Mouse (Mus musculus) MN1 (cell line): ENCODE results near the gene Slc31a1.

Experiments
- DNase-seq: peaks from one replicate; pipeline ENCODE4 v3.0.0-alpha.2; 2016; ENCODE audit warnings: low spot score

Slc31a1 gene

GRCm38 (mm10) chr4:62362437-62362836 lies 1.9 kb downstream of the Slc31a1 start:
- DNase-seq = no peak

GRCm38 (mm10) chr4:62364299-62364698 lies 3.8 kb downstream of the Slc31a1 start:
- no peak for DNase-seq

- no peak for DNase-seq
These were observed 5.8 kb downstream of the Slc31a1 start for GRCm38 (mm10) chr4:62366291-62366690.

GRCm38 (mm10) chr4:62367586-62367985 lies 7.1 kb downstream of the Slc31a1 start:
- no peak for DNase-seq

- DNase-seq = no peak
These were observed 8.6 kb downstream of the Slc31a1 start for GRCm38 (mm10) chr4:62369091-62369490.

GRCm38 (mm10) chr4:62372410-62372809 lies 11.9 kb downstream of the Slc31a1 start:
- no peak for DNase-seq

GRCm38 (mm10) chr4:62372818-62373520 lies 12.4 kb downstream of the Slc31a1 start:
- DNase-seq = no peak

- DNase-seq = no peak
These were observed 13.1 kb downstream of the Slc31a1 start for GRCm38 (mm10) chr4:62373668-62374067.

- DNase-seq = no peak
These were observed 13.8 kb downstream of the Slc31a1 start for GRCm38 (mm10) chr4:62374342-62374741.

GRCm38 (mm10) chr4:62376123-62376522 lies 15.6 kb downstream of the Slc31a1 start:
- DNase-seq = no peak

- no peak for DNase-seq
These were observed 19.3 kb downstream of the Slc31a1 start for GRCm38 (mm10) chr4:62379724-62380381.

- no peak for DNase-seq
These were observed 22.7 kb downstream of the Slc31a1 start for GRCm38 (mm10) chr4:62383207-62383606.

- no peak for DNase-seq
These were observed 23.2 kb downstream of the Slc31a1 start for GRCm38 (mm10) chr4:62383752-62384151.

- DNase-seq = no peak
These were observed 23.6 kb downstream of the Slc31a1 start for GRCm38 (mm10) chr4:62384159-62384558.

- DNase-seq = no peak
These were observed 24.9 kb downstream of the Slc31a1 start for GRCm38 (mm10) chr4:62385439-62385838.

GRCm38 (mm10) chr4:62389592-62390512 lies 29.3 kb downstream of the Slc31a1 start:
- DNase-seq = no peak

GRCm38 (mm10) chr4:62391892-62392291 lies 31.4 kb downstream of the Slc31a1 start:
- DNase-seq = no peak

GRCm38 (mm10) chr4:62393459-62393858 lies 32.9 kb downstream of the Slc31a1 start:
- no peak for DNase-seq

GRCm38 (mm10) chr4:62395806-62396205 lies 35.3 kb downstream of the Slc31a1 start:
- no peak for DNase-seq

- no peak for DNase-seq
These were observed 37.3 kb downstream of the Slc31a1 start for GRCm38 (mm10) chr4:62397616-62398365.

- DNase-seq = peak; percentile 29
These were observed 38.4 kb downstream of the Slc31a1 start for GRCm38 (mm10) chr4:62398956-62399355.

GRCm38 (mm10) chr4:62406133-62406532 lies 45.6 kb downstream of the Slc31a1 start:
- DNase-seq = no peak
